27 mouse cellular contexts compared by ENCODE assay signal in the genomic region with DNA sequence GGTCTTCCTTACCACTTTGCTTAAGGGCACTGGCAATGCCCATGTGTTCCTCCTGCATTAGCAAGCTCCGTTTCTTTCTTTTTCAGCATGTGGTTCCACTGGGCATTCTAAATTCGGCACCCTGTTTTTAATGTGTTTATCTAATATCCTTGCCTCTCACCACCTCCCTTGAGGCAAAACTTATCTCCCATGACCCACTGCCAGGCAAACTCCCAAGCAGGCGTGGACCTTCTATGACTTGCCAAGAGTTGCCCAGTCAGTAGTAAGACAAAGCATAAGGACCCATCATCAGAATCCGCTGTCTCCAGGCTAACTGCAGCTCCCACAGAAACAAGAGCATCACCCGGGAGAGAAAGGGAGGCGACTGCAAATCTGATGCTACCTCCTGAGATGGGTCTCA.
A peak's percentile ranks its signal among the peaks of the same experiment; 100 is the strongest.
DNase-seq lines count a peak whose midpoint lies in the region; ATAC-seq lines count a peak whose summit lies in the region.
"Had no signal": no experiment of that assay in that cellular context is flagged by ENCODE, and none has a peak within 500 bp of the region (broad histone marks: within the 10 kb centered on the region; RNA-seq: fewer than 3 reads in every experiment).

No protein-coding gene starts in this region.

- ATAC-seq in liver, embryonic 13.5 days (ENCODE audit: low read depth) = peak; percentile 94
- ATAC-seq in megakaryocyte progenitor cell, adult 5-6 weeks (replicated peaks; ENCODE audit: poor library complexity) = peak; percentile 39; the same call in 1 of the 2 replicates
- ATAC-seq in intestine, embryonic 15.5 days = no peak
- ATAC-seq: CD4-positive, CD25-positive, alpha-beta regulatory T cell, adult 4 months; forebrain, embryonic 16.5 days; hindbrain, postnatal 0 days; intestine, embryonic 16.5 days; midbrain, embryonic 13.5 days had no signal

- no peaks in the 10 kb centered on the region for H3K27me3 ChIP-seq in erythroblast, embryonic 14.5 days (ENCODE audit: control insufficient read depth)
- H3K27me3 ChIP-seq in liver, embryonic 13.5 days = no peaks in the 10 kb centered on the region
- H3K27me3 ChIP-seq in intestine, embryonic 15.5 days (replicated peaks) = no peaks in the 10 kb centered on the region
- H3K27me3 ChIP-seq: hindbrain, embryonic 12.5 days; lung, embryonic 15.5 days; midbrain, embryonic 13.5 days had no signal

- peak overlapping the region; percentile 43 for H3K4me2 ChIP-seq in liver, embryonic 13.5 days
- no peak overlapping the region for H3K4me2 ChIP-seq in intestine, embryonic 15.5 days (replicated peaks)
- H3K4me2 ChIP-seq: hindbrain, embryonic 12.5 days; lung, embryonic 15.5 days; midbrain, embryonic 13.5 days had no signal

- peak overlapping the region; percentile 45; the same call in 1 of the 2 replicates for H3K9ac ChIP-seq in liver, embryonic 13.5 days
- no peak overlapping the region for H3K9ac ChIP-seq in intestine, embryonic 15.5 days
- H3K9ac ChIP-seq: hindbrain, embryonic 12.5 days; lung, embryonic 15.5 days; midbrain, embryonic 13.5 days had no signal

- H3K27ac ChIP-seq in liver, embryonic 13.5 days = peak overlapping the region; percentile 85
- no peak overlapping the region for H3K27ac ChIP-seq in intestine, embryonic 15.5 days
- H3K27ac ChIP-seq: heart, embryonic 10.5 days; hindbrain, embryonic 12.5 days; hindbrain, postnatal 0 days; kidney, postnatal 0 days; lung, embryonic 15.5 days; midbrain, embryonic 13.5 days had no signal

- 57% methylated on average over 6 of the region's 6 CpGs for WGBS in liver, embryonic 13.5 days (ENCODE audit: insufficient replicate concordance)
- 89% methylated on average over 6 of the region's 6 CpGs for WGBS in intestine, embryonic 15.5 days

- no peaks in the 10 kb centered on the region for H3K9me3 ChIP-seq in erythroblast, embryonic 14.5 days (ENCODE audit: control insufficient read depth, low read length)
- H3K9me3 ChIP-seq in liver, embryonic 13.5 days (replicated peaks) = no peaks in the 10 kb centered on the region
- H3K9me3 ChIP-seq in intestine, embryonic 15.5 days = no peaks in the 10 kb centered on the region
- H3K9me3 ChIP-seq: heart, embryonic 10.5 days; hindbrain, embryonic 12.5 days; lung, embryonic 15.5 days; midbrain, embryonic 13.5 days had no signal

- peaks cover 70% of the 10 kb centered on the region for H3K4me1 ChIP-seq in erythroblast, embryonic 14.5 days (ENCODE audit: control insufficient read depth)
- peaks cover 34% of the 10 kb centered on the region for H3K4me1 ChIP-seq in liver, embryonic 13.5 days (replicated peaks)
- H3K4me1 ChIP-seq in intestine, embryonic 15.5 days (replicated peaks) = 0 out of 2 replicates have a peak, but pooled peaks cover 2% of the 10 kb centered on the region
- H3K4me1 ChIP-seq: hindbrain, embryonic 12.5 days; lung, embryonic 15.5 days; midbrain, embryonic 13.5 days had no signal

- peak overlapping the region; percentile 38 for H3K4me3 ChIP-seq in erythroblast, embryonic 14.5 days (replicated peaks)
- H3K4me3 ChIP-seq in liver, embryonic 13.5 days (replicated peaks) = peak overlapping the region; percentile 16; the same call in 1 of the 2 replicates
- no peak overlapping the region for H3K4me3 ChIP-seq in intestine, embryonic 15.5 days (replicated peaks)
- H3K4me3 ChIP-seq: heart, embryonic 10.5 days; hindbrain, embryonic 12.5 days; lung, embryonic 15.5 days; midbrain, embryonic 13.5 days had no signal

- peaks cover 90% of the 10 kb centered on the region for H3K36me3 ChIP-seq in erythroblast, embryonic 14.5 days (ENCODE audit: control insufficient read depth)
- peaks cover 10% of the 10 kb centered on the region; the same call in 1 of the 2 replicates for H3K36me3 ChIP-seq in liver, embryonic 13.5 days
- no peaks in the 10 kb centered on the region for H3K36me3 ChIP-seq in intestine, embryonic 15.5 days
- H3K36me3 ChIP-seq: heart, embryonic 10.5 days; hindbrain, embryonic 12.5 days; lung, embryonic 15.5 days; midbrain, embryonic 13.5 days had no signal

- peak; percentile 21 for DNase-seq in c-Kit-positive CD71-positive TER-119-positive erythroid progenitor cells, embryonic 14.5 days (ENCODE audit: low spot score)
- peak; percentile 58 for DNase-seq in liver, embryonic 13.5 days
- DNase-seq in cerebellum, postnatal 14 days = no peak
- no peak for DNase-seq in gastrocnemius, adult 8-10 months (ENCODE audit: low spot score in 2 of 2)
- DNase-seq: adrenal gland, postnatal 14 days; cerebellum, adult 18-20 months; cerebellum, postnatal 25 days; gastrocnemius, postnatal 10 days; heart, adult 11 months; heart, postnatal 36 days; kidney, adult 8-10 months; kidney, postnatal 4 days; layer of hippocampus, postnatal 36 days; left cerebral cortex, postnatal 4 days; thymus, postnatal 4 days had no signal

Comparison
In these comparisons a context has a peak if more than half of its experiments do, and no peak if none do; other contexts are left out.
1. DNase-seq: peak in c-Kit-positive CD71-positive TER-119-positive erythroid progenitor cells, embryonic 14.5 days (single experiment) and liver, embryonic 13.5 days (single experiment); none in cerebellum, postnatal 14 days (0 of 2) and gastrocnemius, adult 8-10 months (0 of 2).